Mouse (Mus musculus): ENCODE measurements around the gene Mc1r. TPM values are rescaled to one million over a fixed set of nuclear protein-coding genes. Genes with fewer than 3 reads are reported as not detected.
A peak's percentile ranks its signal among the peaks of the same experiment; 100 is the strongest.

Mc1r gene
- polyA plus RNA-seq, 1 experiment from 2014 or later, result not detected

GRCm38 (mm10) chr8:123441788-123442187 lies 34.9 kb downstream of the Mc1r start:
- peaks cover 14% of the 10 kb centered on the region for H3K4me1 ChIP-seq (ENCODE audit: insufficient read depth)
- 62% methylated on average over 2 of the region's 2 CpGs for WGBS (ENCODE audit: insufficient replicate concordance)

DNA sequence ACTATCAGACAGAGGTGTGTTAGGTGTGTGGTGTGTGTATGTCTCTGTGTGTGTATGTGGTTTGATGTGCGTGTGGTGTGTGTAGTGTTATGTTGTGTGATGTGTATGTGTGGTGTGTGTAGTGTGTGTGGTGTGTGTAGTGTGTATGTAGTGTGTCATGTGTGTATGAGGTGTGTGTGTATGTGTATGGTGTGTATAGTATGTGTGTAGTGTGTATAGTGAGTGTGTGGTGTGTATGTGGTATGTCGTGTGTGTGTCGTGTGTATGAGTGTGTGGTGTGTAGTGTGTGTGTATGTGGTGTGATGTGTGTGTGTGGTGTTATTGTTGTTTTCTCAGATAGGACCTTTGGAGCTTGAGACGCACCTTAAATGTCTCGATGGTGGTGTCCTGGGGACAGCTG lies 35.4 kb downstream of the Mc1r start:
- H3K27ac ChIP-seq (ENCODE audit: low read depth), result no peak overlapping the region
- no peaks in the 10 kb centered on the region for H3K27me3 ChIP-seq (ENCODE audit: insufficient read depth, low read length)
- WGBS (ENCODE audit: insufficient replicate concordance), result 79% methylated on average over 5 of the region's 5 CpGs
- DNase-seq (no peak), ATAC-seq (no peak)
- no peak overlapping the region for H3K9ac ChIP-seq (replicated peaks)
- no peaks in the 10 kb centered on the region; the same call in 1 of the 2 replicates for H3K9me3 ChIP-seq (ENCODE audit: low read length)
- H3K4me1 ChIP-seq (ENCODE audit: insufficient read depth), result peaks cover 14% of the 10 kb centered on the region
- peak overlapping the region; percentile 85; the same call in 1 of the 2 replicates for H3K4me2 ChIP-seq (ENCODE audit: low read depth, low read length)
- TF ChIP-seq CTCF (IDR thresholded peaks at IDR 0.05; ENCODE audit: low read depth) (no peak), EP300 (IDR thresholded peaks at IDR 0.05; ENCODE audit: low read depth) (no peak)
- no peaks in the 10 kb centered on the region for H3K36me3 ChIP-seq (replicated peaks; ENCODE audit: insufficient read depth, low read length)
- H3K4me3 ChIP-seq (ENCODE audit: low read depth, low read length), result 0 out of 2 replicates have a peak overlapping the region, but pooled peaks have one; percentile 84

More at GRCm38 (mm10) chr8:123441788-123442187, 34.9 kb downstream of the Mc1r start:
- DNase-seq (no peak), ATAC-seq (no peak)
- Histone ChIP-seq H3K27ac (ENCODE audit: low read depth) (no peak overlapping the region), H3K4me3 (ENCODE audit: low read depth, low read length) (no peak overlapping the region), H3K9ac (replicated peaks) (no peak overlapping the region), H3K36me3 (replicated peaks; ENCODE audit: insufficient read depth, low read length) (no peaks in the 10 kb centered on the region), H3K27me3 (ENCODE audit: insufficient read depth, low read length) (no peaks in the 10 kb centered on the region), H3K4me2 (ENCODE audit: low read depth, low read length) (no peak overlapping the region), H3K9me3 (ENCODE audit: low read length) (no peaks in the 10 kb centered on the region; the same call in 1 of the 2 replicates)
- TF ChIP-seq EP300 (IDR thresholded peaks at IDR 0.05; ENCODE audit: low read depth) (no peak), CTCF (IDR thresholded peaks at IDR 0.05; ENCODE audit: low read depth) (no peak)

DNA sequence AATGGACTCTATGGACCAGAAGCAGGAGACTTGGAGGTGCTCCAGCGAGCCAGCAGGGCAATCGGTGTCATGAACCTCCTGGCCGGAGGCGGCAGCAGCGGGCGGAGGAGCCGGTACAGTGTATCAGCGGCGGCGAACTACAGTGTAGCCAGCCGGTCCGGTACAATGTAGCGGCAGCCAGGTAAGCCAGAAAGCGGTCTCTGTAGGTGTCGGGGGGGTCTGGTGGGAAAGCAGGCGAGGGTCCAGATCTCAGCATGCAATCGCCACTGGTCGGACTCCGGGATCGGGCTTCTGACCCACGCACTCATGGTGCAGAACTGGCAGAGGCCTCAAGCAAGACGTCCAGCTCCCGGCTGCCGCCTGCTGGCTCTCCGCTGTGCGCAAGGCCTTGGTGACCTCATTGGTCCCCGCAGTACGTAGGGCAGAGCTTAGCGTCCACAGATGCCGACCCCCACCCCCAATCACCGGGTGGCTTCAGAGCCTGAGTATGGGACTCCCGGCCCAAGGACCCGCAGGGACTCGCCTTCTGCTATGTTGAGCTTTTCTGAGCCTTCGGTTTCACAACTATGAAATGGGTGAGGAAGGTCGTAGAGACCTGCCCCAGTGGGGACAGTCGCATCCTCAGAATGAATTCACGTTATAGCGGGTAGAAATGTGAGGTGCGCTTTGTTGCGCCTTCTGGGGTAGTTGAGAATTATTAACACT lies 36.1 kb downstream of the Mc1r start:
- Histone ChIP-seq H3K4me2 (ENCODE audit: low read depth, low read length) (peak overlapping the region; percentile 85), H3K9ac (replicated peaks) (peak overlapping the region; percentile 91), H3K4me1 (ENCODE audit: insufficient read depth) (peaks cover 14% of the 10 kb centered on the region), H3K27me3 (ENCODE audit: insufficient read depth, low read length) (no peaks in the 10 kb centered on the region), H3K36me3 (replicated peaks; ENCODE audit: insufficient read depth, low read length) (no peaks in the 10 kb centered on the region), H3K9me3 (ENCODE audit: low read length) (no peaks in the 10 kb centered on the region), H3K4me3 (ENCODE audit: low read depth, low read length) (peak overlapping the region; percentile 84), H3K27ac (ENCODE audit: low read depth) (peak overlapping the region; percentile 71)
- 1% methylated on average over 41 of the region's 41 CpGs for WGBS (ENCODE audit: insufficient replicate concordance)
- DNase-seq (peak; percentile 94), ATAC-seq (peak; percentile 97)
- TF ChIP-seq CTCF (IDR thresholded peaks at IDR 0.05; ENCODE audit: low read depth) (peak; percentile 74), EP300 (IDR thresholded peaks at IDR 0.05; ENCODE audit: low read depth) (no peak)

GRCm38 (mm10) chr8:123443576-123443921 lies 36.6 kb downstream of the Mc1r start:
- Histone ChIP-seq H3K27me3 (ENCODE audit: insufficient read depth, low read length) (no peaks in the 10 kb centered on the region), H3K4me2 (ENCODE audit: low read depth, low read length) (peak overlapping the region; percentile 85), H3K4me1 (ENCODE audit: insufficient read depth) (peaks cover 15% of the 10 kb centered on the region), H3K27ac (ENCODE audit: low read depth) (peak overlapping the region; percentile 71), H3K36me3 (replicated peaks; ENCODE audit: insufficient read depth, low read length) (no peaks in the 10 kb centered on the region), H3K9me3 (ENCODE audit: low read length) (no peaks in the 10 kb centered on the region), H3K9ac (replicated peaks) (peak overlapping the region; percentile 91), H3K4me3 (ENCODE audit: low read depth, low read length) (peak overlapping the region; percentile 84)
- TF ChIP-seq CTCF (IDR thresholded peaks at IDR 0.05; ENCODE audit: low read depth) (no peak), EP300 (IDR thresholded peaks at IDR 0.05; ENCODE audit: low read depth) (no peak)
- WGBS (ENCODE audit: insufficient replicate concordance), result 17% methylated on average over 4 of the region's 4 CpGs
- ATAC-seq, result no peak
- DNase-seq, result no peak

- H3K4me2 ChIP-seq (ENCODE audit: low read depth, low read length), result peak overlapping the region; percentile 85
- DNase-seq (no peak), ATAC-seq (no peak)
- H3K36me3 ChIP-seq (replicated peaks; ENCODE audit: insufficient read depth, low read length), result 0 out of 2 replicates have a peak, but pooled peaks cover under 1% of the 10 kb centered on the region
- peaks cover 16% of the 10 kb centered on the region for H3K4me1 ChIP-seq (ENCODE audit: insufficient read depth)
- TF ChIP-seq EP300 (IDR thresholded peaks at IDR 0.05; ENCODE audit: low read depth) (no peak), CTCF (IDR thresholded peaks at IDR 0.05; ENCODE audit: low read depth) (no peak)
- 73% methylated on average over 6 of the region's 6 CpGs for WGBS (ENCODE audit: insufficient replicate concordance)
- H3K9ac ChIP-seq (replicated peaks), result peak overlapping the region; percentile 91; the same call in 1 of the 2 replicates
- peak overlapping the region; percentile 84; the same call in 1 of the 2 replicates for H3K4me3 ChIP-seq (ENCODE audit: low read depth, low read length)
- H3K9me3 ChIP-seq (ENCODE audit: low read length), result no peaks in the 10 kb centered on the region
- H3K27ac ChIP-seq (ENCODE audit: low read depth), result peak overlapping the region; percentile 71; the same call in 1 of the 2 replicates
- no peaks in the 10 kb centered on the region for H3K27me3 ChIP-seq (ENCODE audit: insufficient read depth, low read length)
These were observed 37.2 kb downstream of the Mc1r start for GRCm38 (mm10) chr8:123444131-123444530.

DNA sequence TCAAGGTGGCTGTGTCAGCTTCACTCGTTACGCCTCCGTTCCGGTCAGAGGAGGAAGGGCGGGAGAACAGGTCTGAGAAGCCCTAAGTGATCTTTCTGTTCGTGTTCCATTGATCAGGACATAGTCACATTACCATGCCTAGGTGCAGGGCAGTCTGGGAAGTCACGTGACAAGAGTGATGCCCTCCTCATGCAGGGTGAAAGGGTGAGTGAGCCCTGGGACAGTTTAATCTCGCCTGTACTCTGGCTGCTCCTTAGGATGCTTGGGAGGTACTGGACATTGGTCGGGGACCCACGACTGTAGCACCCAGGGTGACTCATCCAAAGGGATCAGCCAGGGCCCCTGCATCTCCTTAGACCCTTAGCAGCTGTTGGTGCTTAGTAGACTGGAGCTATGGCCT lies 39.1 kb downstream of the Mc1r start:
- Histone ChIP-seq H3K9me3 (ENCODE audit: low read length) (no peaks in the 10 kb centered on the region), H3K27ac (ENCODE audit: low read depth) (no peak overlapping the region), H3K4me3 (ENCODE audit: low read depth, low read length) (no peak overlapping the region), H3K27me3 (ENCODE audit: insufficient read depth, low read length) (no peaks in the 10 kb centered on the region), H3K4me2 (ENCODE audit: low read depth, low read length) (no peak overlapping the region), H3K36me3 (replicated peaks; ENCODE audit: insufficient read depth, low read length) (0 out of 2 replicates have a peak, but pooled peaks cover 3% of the 10 kb centered on the region), H3K9ac (replicated peaks) (no peak overlapping the region), H3K4me1 (ENCODE audit: insufficient read depth) (peaks cover 16% of the 10 kb centered on the region)
- ATAC-seq, result no peak
- no peak for DNase-seq
- 76% methylated on average over 10 of the region's 10 CpGs for WGBS (ENCODE audit: insufficient replicate concordance)
- no peak for TF ChIP-seq CTCF (IDR thresholded peaks at IDR 0.05; ENCODE audit: low read depth)
- TF ChIP-seq EP300 (IDR thresholded peaks at IDR 0.05; ENCODE audit: low read depth), result no peak
